Mouse (Mus musculus): ENCODE data around the gene Prr11.

The Prr11 gene

DNA sequence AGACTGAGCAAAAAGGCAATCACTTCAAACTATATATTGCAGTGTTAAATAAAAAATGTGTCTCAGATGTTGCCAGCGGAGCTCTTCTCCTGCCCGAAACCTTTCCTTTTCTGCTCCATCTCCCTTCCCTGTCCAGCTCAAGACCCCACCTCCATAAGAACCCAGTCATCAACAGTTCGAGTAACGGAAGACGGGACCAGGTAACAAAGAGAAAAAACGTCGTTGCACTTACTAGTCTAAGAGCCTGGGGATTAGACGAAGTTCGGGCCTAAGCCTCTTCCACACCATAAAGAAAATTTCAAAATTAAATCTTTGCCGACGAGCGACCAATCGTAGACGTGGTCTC lies at the start of gene Prr11:
Gene Prr11, minus strand, starts transcription at position 300 of the 346 bp plus-strand sequence.
- no peak for DNase-seq (ENCODE audit: extremely low read depth, low read depth, low spot score)

DNA sequence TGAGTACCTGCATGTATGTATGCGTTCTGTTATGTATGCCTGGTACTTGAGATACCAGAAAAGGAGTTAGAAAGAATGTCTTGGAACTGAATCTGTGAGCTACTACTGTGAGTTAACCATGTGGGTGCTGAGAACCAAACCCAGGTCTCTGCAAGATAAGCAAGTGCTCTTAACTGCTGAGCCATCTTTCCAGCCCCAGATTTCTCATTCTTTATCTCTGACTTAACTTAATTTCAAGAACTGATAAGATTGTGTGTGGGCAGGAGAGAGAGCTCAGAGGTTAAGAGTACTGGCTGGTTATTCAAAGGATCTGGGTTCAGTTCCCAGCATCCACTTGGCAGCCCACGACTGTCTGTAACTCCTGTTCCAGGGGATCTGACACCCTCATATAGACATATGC lies 49.5 kb upstream of the Prr11 start:
- DNase-seq (ENCODE audit: extremely low read depth, low read depth, low spot score) = no peak

DNA sequence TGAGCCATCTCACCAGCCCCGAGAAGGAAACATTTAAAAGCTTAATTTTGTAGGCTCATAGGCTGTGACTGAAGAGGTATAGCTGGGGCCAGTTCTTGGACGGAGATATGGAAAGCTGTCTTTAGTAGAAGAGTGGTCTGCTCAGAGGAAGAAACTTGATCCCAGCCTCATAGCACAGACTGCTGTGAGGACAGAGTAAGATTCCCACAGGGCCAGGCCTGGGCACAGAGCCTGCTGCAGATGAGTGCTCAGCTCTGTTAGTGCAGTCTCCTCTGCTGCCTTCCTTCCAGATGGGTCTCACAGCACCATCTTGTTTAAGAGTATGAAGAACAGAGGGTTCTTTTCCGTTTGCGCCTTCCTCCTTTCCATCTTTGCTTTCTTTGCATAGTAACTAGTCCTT lies 27.7 kb upstream of the Prr11 start:
- no peak for DNase-seq (ENCODE audit: extremely low read depth, low read depth, low spot score)

DNA sequence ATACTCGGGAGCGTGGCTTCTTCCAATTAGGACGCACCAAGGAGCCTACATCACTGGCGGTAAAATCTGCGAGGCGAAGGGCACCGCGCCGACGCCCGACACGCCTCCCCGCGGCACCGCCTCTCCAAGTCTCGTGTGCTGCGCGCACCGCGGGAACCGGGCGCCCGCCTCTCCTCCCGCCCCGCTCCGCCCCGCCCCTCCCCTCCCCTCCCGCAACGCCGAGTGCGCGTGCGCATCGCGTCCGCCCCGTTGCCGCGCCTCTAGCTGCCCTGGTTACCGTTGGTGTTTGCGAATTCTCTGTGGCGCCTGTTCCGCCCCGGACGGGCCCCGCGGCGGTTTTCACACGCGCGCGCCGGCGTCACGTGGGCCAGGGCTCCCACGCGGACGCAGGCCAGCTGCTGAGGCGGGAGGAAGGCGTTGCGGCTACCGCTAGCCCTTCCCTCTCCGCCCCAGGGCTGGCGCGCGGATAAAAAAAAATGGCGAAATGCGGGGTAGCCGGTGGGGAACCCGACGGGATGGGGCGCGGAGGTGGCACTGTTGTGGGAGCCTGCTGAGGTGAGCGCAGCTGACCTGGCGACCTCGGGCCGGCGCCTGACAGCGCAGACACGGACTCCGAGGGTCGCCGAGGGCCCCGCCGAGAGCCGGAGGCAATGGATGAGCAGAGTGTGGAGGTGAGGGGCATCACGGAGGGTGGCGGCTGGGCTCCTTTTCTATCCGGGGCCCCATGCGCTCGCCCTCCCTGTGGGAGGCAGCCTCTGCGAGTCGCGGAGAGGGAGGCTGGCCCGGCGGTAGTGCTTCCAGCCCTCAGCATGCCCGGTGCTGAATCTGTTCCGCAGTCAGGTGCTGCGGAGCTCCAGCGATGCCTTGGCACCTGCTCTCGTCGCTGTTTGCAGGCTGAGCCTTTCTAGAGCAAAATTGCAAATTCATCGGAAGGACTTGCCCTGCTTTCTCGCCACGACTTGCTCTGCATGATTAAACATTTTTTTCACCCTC lies 18.6 kb upstream of the Prr11 start, which contains the start of gene Trim37:
Gene Trim37, plus strand, starts transcription at position 254 of the 993 bp plus-strand sequence.
- DNase-seq (ENCODE audit: extremely low read depth, low read depth, low spot score) = peak; percentile 23

DNA sequence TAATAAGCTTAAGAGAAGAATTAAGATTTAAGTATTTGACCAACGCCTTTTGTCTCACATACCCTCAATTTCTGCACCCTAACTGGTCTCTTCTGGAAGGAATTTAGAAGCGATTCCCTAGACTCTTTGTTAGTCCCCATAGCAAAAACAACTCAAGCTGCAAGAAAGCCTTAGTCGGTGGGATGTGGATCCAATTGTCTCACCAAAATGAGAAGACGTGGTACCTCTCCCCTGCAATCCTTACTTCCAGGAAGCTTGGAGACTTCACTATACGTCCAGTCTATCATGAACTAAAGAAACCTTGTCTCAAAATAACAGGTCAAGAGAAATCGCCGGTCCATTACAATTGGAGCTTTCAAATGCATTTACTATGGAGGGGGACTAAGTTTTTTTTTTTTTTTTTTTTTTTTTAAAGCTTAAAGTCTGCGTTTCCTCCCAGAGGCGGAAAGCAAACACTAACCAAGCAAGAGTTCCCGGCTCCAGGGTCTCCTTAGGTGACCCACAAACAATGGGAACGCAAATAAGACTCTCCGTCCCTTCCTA lies 17.8 kb upstream of the Prr11 start:
- no peak for DNase-seq (ENCODE audit: extremely low read depth, low read depth, low spot score)

DNA sequence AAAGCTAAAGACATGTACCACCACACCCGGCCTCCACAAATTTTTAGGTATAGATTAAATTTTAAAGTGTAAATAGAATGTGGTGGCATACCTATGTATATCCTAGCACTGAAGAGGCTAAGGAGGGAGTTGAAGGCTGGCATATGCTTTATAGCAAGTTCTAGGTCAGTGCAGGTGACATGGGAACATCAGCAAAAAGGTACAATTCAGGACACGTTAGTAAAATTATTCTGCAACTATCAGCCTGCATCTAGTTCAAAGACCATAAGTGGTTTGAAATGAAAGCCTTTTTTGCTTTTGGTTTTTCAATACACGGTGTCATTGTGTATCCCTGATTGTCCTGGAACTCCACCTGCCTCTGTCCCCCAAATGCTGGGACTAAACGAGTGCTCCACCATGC lies 17.1 kb upstream of the Prr11 start:
- no peak for DNase-seq (ENCODE audit: extremely low read depth, low read depth, low spot score)

DNA sequence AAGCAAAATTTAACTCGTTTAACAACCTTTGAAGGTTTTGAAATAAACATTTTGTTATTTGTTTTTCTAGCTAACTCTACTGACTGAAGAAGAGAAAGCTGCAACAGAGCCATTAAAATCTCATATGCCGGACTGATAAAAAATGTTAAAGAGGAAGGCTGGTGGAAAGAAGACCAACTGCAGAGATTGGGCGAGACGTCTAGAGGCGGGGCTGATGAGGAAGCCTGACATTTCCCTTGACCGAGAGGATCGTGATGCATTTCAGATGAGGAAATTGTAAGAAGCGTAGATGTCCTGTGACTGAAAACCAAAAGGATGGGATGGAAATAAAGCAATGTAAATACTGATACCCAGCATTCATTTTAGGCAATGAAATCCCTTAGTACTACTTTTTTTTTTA lies 13.4 kb upstream of the Prr11 start:
- DNase-seq (ENCODE audit: extremely low read depth, low read depth, low spot score) = no peak

DNA sequence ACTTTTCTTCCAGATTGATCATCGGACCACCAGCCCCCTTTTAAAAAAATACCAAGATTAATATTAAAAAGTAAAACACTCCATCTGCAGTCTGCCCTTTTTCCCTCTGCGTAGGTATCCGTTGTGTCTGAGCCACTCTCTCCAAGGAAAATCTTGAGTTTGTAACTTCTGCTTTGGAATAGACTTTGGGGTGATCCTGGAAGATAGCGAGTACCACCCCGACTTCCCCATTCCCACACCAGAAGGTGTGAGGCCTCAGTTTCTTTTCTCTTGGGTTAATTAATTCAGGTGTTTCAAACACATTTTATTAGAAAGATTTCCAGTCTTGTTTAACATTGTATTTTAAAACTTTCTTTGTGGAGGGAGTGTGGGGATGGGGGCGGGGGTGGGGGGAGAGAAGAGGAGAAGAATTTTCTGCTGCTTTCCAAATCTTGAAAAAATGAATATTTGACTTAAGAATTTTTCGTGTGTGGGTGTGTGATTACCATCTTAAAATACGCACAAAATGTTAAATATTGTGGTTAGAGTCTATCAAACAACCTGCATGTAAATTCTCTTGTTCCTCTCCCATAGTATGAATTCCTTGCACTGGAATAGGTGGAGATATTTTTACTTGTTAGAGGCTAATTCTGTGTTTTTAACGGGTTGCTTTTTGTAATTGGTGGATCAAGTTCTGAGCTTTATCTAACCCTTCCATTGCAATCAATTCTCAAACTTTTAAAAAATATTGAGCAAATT lies 1.8 kb upstream of the Prr11 start:
- no peak for DNase-seq (ENCODE audit: extremely low read depth, low read depth, low spot score)

DNA sequence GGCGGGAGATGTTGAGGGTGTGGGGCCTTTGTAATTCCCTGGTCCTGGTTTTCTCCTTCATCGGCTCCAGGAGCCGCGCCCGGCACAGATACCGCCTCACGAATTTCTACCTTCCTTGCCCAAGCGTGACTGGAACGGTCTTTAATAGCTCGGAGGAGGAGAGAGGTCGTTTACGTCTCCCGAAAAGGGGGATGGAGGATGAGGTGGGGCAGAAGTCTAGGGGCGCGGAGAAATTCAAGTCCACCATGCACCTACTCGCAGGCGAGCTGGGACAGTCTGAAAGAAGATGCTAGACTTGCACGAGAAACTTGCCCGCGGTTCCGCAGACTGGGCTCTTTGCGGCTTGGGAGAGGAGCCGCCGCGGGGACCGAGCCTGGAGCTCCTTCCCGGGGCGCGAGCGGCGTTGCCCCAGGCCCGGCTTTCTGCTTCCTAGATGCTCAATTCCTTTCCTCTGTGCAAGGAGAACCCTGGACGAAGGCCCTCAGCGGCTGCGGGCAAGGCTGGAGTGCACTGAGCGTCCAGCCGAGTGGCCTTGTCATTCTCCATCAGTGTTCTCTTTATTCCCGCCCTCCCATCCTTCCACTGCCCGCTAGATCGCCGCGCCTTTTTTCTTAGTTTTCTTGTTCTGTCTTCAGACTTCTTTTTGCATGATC lies 1.1 kb upstream of the Prr11 start:
- DNase-seq (ENCODE audit: extremely low read depth, low read depth, low spot score) = no peak

DNA sequence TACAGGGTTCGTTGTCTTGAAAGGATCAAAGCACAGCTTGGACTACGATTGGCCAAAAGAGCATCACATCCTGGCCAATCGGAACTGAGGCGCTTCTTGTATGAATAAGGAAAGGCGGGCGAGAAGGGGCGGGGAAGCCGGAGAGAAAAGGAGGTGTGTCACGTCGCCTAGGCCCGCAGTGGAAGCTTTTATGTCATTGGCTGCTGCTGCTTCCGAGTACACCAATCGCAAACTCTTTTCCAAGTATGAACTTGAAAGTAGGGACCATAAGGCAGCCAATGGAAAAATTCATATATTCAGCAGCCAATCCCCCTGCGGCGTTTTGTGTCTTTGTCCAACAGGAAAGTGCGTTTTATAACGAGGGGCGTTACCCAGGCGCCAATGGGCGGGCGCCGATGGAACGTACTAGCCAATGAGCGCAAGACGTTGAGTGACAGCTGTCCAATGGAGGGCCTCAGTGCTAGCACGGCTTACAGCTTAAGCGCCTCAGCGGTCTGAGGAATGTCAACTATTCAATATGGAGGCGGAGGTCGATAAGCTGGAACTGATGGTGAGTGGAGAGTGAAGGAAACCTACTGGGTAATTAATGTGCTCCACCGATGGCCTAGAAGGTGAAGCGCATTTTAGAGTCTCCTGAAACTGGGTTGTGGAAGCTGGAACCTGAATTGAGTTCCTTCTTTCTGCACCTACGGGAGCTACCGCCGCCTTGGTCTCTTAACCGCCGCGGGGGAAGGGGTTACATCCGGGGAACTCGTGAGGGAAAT lies 429 bp upstream of the Prr11 start, which contains the start of gene Ska2:
Gene Ska2, plus strand, starts transcription at position 480 of the 764 bp plus-strand sequence.
- DNase-seq (ENCODE audit: extremely low read depth, low read depth, low spot score) = peak; percentile 100

DNA sequence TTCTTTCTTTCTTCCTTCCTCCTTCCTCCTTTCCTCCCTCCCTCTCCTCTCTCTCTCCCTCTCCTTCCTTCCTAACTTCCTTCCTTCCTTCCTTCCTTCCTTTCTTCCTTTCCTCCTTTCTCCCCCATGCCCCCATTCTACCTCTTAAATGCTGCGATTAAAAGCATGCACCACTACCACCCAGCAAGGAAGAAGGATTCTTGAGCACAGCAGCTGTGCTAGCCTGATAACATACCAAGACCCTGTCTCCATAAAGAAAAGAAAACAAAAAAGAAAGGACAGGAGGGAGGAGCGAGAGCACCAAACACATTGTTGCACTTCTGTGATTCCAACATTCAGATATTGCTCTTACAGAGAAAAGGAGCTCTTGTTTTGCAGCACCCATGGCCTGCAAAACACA lies 21.4 kb downstream of the Prr11 start:
- DNase-seq (ENCODE audit: extremely low read depth, low read depth, low spot score) = no peak

DNA sequence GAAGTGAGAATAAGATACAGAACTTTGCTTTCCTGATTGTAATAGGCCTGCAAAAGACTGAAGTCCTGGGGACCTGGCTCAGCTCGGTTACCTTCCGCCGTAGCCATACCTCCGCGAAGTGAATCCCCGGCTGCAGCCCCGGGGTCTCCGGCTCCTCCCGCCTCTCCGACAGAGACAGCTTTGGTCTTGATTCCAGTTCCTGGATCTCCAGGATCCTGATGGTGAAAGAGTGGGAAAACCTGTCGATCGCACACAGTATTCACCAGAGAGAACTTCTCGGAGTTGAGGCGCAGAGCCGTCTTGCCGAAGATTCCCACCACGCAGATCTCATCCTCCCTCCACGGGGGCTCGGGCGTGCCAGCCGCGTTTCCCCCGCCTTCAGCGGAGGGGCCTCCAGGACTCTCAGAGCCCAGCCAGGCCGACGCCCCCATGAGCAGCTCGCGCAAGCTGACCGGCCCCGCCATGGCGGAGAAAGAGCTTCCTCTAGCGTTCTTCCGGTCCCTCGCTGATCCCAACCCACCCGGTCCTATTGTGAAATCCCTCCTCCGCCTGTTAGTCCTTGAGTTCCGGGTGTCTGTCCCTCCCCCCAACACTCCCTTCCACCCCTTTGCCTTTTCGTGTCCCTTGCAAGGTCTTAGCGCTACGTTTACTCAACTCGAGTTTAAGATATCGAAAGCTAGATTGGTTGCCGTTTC lies 22.1 kb downstream of the Prr11 start, which contains the start of gene Smg8:
Gene Smg8, minus strand, starts transcription at position 485 of the 695 bp plus-strand sequence.
- DNase-seq (ENCODE audit: extremely low read depth, low read depth, low spot score) = no peak

DNA sequence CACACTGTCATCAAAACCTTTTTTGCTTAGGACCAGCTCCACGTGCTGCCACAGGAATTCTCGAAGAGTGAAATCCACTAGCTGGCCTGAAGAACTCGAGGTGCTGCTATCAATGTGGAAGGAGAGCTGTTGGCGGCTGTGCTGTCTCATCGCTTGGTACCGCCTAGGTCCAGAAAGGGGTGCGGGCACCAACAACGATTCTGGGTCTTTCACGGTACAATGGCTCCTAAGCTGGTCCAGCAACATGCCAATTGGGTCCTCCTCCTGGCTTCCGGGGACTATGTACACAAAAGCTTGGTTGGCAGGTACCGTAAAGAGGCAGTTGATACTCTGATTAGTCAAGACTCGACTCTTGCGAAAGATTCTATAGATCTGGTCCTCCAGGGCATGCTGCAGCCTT lies 23.0 kb downstream of the Prr11 start:
- no peak for DNase-seq (ENCODE audit: extremely low read depth, low read depth, low spot score)

DNA sequence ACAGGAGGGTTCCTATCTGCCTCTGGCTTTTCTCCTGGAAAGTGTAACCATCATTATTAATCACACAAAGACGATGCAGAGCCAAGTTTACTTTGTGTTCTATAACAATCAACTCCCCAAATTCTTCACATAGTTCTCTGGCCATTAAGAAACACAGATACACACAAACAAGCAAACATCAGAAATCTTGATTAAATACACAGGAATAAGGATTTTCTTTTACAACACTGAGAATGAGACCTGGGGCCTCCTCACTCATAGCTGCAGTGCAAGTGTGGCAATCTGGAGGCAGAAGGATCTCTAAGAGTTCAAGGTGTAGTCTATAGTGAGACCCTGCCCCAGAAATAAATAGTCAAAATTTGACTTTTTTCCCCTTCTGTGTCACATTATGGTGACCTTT lies 24.8 kb downstream of the Prr11 start:
- DNase-seq (ENCODE audit: extremely low read depth, low read depth, low spot score) = no peak

DNA sequence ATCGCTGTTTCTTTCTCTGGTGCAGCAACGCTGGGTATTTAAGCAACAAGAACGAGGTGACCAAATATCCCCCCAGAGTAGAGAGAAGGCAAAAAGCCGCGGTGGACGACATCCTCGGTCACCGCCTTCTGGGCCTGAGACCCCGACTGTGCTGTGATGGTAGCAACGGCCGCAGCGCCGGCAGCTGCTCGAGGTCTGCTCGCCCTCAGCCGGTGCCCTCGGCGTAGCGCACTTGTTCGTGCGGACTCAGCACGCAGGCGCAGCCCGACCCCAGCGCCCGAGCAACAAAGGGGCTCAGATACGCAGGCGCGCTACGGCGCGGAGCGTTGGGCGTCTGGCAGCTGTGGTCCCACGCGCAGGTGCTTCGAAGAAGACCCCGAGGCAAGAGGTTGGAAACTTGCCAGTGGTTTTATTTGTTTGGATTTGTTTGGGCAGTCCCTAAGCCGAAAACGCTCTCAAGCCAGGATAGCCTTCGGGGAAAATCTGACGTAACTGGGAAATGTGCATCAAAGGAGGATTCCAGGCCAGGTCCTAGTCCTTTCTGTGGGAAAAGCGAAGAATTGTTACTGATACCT lies 34.6 kb downstream of the Prr11 start, which contains the start of gene Gdpd1:
Gene Gdpd1, minus strand, starts transcription at position 197 of the 575 bp plus-strand sequence.
- DNase-seq (ENCODE audit: extremely low read depth, low read depth, low spot score) = peak; percentile 75

DNA sequence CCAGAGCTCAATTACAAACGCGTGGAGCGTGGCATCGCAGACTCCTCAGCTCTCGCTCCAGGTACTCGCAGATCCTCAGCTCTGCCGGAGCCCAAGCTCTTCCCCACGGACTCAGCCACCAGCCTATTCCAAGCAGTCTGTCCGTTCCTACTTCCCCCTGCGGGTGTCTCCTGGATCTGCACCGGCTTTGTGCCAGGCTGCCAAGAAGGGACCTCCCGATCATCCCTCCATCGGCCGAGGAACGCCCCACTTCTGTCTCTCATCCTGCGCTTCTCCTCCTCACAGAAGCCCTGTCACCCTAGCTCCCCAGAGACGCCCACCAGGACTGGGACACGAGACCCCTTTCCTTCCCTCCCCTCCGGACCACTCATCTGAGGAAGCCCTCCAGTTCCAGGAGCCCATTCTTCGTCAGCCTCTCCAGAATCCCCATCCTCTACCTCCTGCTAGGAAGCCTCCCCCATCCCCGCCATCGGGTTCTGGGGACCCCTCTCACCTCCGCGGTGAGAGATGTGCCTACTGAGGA lies 35.1 kb downstream of the Prr11 start:
- no peak for DNase-seq (ENCODE audit: extremely low read depth, low read depth, low spot score)

DNA sequence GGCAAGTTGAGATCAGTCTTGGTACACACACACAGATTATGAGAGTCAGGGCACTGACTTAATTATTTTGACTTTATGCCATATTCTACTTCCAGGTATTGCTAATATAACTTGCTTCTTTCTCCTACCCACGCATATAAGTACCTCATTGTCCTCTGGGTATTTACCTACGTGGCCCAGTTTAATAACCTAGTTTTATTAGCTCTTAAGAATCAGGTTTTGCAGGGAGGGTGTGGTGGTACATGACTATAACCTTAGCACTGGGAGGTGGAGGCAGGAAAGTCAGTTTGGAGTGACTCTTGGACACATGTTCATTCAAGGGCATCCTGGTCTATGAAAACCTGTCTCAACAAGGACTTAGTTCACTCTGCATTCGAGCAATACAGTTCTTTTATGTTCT lies 46.4 kb downstream of the Prr11 start:
- peak; percentile 86 for DNase-seq (ENCODE audit: extremely low read depth, low read depth, low spot score)

DNA sequence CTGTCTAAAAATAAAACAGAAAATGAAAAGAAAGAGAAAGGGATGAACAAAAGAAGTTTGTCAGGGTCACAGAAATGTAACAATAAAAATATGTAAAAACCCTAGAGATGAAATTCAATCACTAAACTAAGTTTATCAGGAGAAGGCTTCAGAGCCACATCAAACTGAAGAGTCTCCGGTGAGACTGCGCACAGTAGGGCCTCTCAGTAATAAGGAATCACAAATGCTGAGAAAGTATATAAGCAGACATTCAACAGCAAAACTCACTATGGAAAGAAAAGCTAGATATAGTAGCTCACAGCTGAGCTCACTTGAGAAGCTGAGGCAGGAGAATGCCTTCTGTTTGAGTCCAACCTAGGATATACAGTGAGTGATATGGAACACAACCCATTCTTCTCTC lies 48.1 kb downstream of the Prr11 start:
- no peak for DNase-seq (ENCODE audit: extremely low read depth, low read depth, low spot score)

DNA sequence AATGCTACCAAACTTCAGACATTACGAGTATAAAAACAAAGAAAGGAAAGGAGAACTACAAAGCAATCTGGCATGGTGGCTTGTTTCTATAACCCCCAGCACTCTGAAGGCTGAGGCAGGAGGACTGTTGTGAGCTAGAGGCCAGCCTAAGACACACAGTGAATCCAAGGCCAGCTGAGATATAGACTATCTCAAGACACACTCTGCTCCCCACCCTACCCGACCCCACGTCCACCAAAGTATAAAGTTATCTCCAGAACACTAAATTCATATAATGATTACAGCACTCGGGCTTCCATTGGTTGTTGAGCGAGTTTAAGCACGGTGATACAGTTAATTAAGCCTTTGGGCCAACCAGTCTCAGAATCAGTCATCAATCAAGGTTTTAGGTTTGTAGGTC lies 52.2 kb downstream of the Prr11 start:
- no peak for DNase-seq (ENCODE audit: extremely low read depth, low read depth, low spot score)

Measured in fat pad, adult 2 months (tissue).